Mouse (Mus musculus) gastrocnemius, postnatal 4 days (tissue): Measurements from ENCODE around the gene Babam1. TPM values are rescaled to one million over a fixed set of nuclear protein-coding genes. Genes with fewer than 3 reads are reported as not detected.

Experiments
- DNase-seq, 2 experiments: peaks; one replicate each; pipeline ENCODE4 v3.0.0; 2021 to 2022; ENCODE audit warnings: low spot score in 2 of 2, mixed read lengths in 2 of 2
- total RNA-seq, 2 experiments: library from RNA; stranded (reverse); gene quantifications; 2 replicates each; pipeline ENCODE4 v1.2.3; 2021

Babam1 gene
- total RNA-seq, 2 experiments from 2014 or later, result 64.4 to 77.9 TPM

DNA sequence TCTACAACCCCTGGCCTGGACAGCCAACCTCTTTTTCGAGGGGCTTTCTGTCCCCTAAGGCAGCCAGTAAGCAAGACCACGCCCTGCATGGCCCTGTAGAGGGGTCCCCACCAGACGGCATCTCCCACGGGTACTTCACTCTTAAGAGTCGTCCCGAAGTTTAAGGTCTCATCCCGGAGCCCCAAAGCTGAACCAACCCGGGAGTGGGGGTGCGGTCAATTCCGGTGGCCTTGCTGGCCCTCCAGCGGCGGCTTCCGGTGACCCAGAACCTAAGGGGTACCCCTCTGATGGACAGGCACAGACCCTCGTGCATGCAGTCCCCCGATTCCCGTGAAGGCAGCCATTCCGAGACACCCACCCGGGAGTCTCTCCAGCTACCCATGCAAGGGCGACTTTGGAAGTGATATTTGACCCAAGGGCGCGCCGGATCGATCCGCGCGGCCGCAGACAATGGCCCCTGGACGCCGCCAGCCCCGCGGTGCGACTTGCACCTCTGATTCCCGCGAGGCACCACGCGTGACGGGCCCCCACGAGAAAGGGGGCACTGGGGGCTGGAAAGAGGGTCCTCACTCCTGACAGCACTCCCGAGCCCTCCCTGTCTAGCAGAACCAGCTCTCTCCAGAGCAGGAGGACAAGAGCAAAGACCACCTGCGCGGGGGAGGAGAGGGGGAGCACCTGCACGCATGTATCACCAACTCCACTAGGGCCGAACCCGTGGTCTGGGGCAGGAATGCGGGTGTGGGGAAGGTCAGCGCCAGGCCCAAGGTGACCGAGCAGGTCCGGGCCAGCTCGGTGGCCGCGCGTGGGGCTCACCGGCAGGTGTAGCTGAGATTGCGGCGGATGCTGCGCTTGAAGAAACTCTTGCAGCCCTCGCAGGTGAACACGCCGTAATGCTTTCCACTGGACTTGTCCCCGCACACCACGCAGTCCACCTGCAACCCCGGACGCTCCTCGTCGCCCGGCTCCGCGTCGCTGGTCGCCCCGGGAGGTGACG is 16.2 kb upstream of the Babam1 start:
- no peak for DNase-seq

GRCm38 (mm10) chr8:71381421-71381970 is 15.2 kb upstream of the Babam1 start, which contains the start of gene Nr2f6:
Nr2f6 (minus strand) TSS chr8:71381960.
- DNase-seq, result peak in 1 of 2 experiments; percentile 80

- peak; percentile 85 to 90 for DNase-seq
These were observed 14.4 kb upstream of the Babam1 start for GRCm38 (mm10) chr8:71381971-71382961.

DNA sequence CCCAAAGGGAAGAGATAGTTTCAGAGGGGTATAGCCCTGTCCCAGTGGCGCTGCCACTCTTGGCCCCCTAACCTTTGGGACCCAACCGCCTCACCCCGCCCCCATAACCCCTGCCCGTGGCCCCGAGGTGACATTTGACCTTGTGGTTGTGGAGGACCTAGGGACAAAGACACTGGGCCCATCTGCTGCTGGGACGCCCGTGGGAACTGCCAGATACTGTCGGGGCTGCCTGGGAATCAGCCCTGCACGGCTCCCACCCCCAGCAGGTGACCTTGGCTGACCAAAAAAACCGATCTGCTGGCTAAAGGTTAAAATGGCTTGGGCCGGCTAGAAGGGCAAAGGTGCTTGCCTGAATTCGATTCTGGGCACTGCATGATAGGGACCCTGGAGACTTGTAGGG is 13.3 kb upstream of the Babam1 start:
- no peak for DNase-seq

- no peak for DNase-seq
These were observed 12.8 kb upstream of the Babam1 start for GRCm38 (mm10) chr8:71383860-71384259.

DNA sequence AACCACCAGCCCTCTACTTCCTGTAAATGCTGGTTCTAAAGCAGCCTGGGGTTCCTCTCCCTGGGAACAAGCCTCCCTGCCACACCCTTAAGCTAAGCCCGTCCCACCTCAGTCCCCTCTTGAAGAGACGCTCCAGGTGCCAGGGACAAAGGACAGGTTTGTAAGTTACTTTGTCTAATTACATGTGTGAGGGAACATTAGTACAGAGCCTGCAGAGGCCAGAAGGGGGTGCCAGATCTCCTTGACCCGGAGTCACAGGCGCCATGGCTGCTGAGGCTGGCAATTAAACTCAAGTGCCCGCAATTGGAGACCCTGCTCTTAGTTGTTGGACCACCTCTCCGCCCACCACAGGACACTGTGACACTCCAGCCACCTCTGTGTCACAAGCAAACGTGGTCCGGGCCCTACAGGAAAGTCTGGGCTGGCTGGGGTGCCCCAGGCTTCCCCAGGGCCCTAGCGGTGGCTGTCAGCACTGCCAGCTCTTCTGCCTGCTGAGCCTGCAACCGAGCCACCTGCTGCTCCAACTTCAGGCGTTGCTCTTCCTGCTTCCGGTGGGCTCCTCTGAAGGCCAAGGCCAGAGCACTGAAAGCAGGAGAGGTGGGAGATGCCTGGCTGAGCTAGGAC is 11.3 kb upstream of the Babam1 start:
- no peak for DNase-seq

DNA sequence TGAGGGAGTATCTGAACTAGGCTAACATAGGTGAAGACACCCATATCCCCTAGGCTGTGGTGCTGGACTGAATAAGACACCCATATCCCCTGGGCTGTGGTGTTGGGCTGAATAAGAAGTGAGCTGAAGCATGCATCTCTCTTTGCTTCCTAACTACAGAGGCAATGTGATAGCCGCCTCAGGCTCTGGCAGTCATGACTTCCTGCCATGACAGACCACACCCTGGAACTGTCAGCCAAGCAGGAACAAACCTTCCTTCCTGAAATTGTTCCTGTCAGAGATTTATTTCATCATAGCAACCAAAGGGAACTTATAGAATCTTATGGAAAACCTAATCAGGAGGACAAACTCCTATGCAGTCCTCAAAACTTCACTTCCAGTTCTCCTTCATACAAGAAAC is 8.4 kb upstream of the Babam1 start:
- DNase-seq, result no peak

DNA sequence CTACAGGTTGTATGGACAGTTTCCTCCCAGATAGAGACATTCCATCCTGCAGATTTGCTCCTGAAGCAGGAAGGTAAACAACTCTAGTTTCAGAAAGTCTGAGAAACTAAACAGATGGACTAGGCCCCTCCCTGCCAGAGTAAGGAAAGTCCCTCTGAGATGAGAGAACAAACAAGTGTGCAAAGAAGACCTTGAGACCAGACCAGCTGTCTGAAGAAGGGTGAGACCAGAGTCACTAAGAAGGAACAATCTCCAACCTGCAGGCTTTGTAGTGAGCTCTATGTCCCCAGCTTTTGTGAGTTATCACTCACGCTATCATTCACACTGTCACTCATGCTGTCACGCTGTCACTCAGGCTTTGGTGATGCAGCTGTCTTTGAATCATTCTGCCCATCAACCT is 5.0 kb upstream of the Babam1 start:
- DNase-seq, result no peak

DNA sequence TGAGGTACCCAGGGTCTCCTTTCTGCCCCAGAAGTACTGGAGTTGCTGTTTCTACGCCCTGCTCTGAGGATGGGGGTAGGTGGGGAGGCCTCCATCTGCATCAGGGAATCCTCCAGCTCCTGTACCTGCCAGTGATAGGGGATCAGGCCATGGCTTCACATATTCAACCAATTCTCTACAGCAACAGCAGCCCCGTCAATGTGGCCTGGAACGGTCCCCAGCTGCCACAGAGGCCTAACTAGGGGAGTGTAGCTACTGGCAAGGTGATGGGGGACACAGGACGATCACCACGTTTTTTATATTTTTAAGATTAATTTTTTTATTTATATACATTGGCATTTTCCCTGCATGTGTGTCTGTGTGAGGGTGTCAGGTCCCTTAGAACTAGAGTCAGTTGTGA is 4.3 kb upstream of the Babam1 start:
- DNase-seq, result no peak

- no peak for DNase-seq
These were observed 3.8 kb upstream of the Babam1 start for GRCm38 (mm10) chr8:71392871-71393270.

DNA sequence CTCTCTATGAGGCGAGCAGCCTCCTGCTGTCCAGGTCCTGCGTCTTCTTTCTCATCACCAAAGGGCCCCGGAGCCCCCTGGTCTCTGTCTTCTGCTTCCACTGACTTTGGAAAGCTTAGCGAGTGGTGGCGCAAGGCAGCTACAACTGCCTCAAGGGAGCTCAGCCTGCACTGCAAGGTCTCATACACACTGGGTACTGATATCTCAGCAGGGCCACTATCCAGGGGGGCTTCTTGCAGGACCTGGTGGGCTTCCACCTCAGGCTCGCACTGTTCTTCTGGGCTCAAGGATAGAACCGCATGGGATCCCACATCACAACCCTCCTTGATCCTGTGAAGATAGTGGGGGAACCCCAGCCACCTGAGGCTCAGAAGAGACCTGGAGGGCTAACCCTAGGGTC is 2.2 kb upstream of the Babam1 start:
- DNase-seq, result peak in 1 of 2 experiments; percentile 15

DNA sequence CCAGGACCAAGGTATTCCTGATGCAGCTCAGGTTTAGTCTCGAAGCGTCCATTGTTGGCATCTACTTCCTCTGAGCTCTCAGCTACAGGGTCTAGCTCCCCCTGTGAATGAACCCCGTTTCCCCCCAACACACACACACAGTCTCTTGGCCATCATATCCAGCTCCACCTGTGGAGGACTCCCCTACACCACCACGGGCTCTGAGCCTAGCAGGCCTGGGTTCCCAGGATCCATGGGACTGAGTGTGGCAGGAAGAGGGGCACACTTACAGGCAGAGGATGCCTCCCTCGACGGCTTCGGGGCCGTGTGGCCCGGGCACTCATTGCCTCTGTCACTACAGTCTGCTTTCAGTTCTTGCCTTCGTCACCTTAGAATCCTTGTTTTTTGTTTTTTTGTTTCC is 1.6 kb upstream of the Babam1 start:
- DNase-seq, result peak in 1 of 2 experiments; percentile 16

DNA sequence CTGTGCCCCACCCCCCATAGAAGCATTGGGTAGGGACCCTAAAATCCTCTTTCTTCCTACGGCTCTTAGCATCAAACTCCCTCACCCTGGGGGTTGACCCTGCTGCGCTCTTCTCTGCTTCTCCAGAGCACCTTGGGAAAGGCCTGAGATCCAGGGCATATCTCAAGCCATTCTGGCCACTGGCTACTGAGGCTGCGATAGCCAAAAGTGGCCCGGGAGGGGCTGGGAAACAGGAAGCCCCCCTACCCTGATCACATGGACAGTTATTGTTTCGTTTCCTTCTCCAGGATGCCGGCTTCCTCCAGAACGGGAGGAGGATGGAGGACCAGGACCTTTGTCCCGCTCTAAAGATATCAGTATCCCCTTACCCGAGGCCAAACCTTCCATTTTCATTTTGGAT is 1.0 kb upstream of the Babam1 start, which contains the start of gene Ushbp1:
Gene Ushbp1, minus strand, starts transcription at position 174 of the 400 bp plus-strand sequence.
- peak; percentile 11 to 14 for DNase-seq

- peak in 1 of 2 experiments; percentile 8 for DNase-seq
These were observed 1.0 kb downstream of the Babam1 start for GRCm38 (mm10) chr8:71397701-71398100.

- no peak for DNase-seq
These were observed 4.2 kb downstream of the Babam1 start for GRCm38 (mm10) chr8:71400826-71401225.

DNA sequence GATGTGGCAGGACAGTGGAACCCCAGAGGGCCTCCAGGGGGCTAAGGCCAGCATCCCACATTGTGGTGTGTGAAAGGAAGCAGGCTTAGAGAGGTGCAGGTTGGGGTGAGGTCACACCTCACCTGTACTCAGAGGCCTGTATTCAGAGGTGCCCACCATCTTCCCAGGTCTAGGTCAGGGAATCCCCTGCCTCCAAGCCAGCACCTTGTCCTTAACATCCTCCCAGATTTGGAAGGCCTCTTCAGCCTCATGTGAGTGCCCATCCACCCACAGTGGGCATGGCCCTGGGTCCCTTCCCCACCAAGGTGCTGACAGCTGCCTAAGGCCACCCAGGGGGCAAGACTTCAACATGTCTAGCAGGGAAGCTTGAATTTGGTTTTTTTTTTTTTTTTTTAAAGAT is 4.8 kb downstream of the Babam1 start:
- DNase-seq, result no peak

DNA sequence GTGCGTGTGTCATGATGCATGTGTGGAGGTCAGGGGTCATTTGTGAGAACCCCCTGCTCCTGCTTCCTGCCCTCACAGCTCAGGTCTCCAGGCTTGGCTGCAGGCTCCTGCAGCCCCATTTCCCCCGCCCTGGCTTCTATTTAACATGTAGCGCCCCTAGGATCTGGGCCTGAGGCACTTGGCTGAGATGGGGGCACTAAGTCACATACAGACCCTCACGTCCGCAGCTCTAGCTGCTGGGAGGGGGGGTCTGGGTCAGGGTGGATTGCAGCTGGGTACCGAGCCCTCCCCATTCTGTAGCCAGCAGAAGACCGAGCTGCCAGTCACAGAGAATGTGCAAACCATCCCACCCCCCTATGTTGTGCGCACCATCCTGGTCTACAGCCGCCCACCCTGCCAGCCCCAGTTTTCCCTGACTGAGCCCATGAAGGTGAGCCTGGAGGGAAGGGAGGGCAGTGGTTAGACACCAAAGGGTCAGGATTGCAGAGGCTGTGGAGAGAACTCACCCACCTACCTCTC is 5.8 kb downstream of the Babam1 start:
- DNase-seq, result no peak

GRCm38 (mm10) chr8:71403107-71403885 is 6.6 kb downstream of the Babam1 start:
- DNase-seq, result no peak

DNA sequence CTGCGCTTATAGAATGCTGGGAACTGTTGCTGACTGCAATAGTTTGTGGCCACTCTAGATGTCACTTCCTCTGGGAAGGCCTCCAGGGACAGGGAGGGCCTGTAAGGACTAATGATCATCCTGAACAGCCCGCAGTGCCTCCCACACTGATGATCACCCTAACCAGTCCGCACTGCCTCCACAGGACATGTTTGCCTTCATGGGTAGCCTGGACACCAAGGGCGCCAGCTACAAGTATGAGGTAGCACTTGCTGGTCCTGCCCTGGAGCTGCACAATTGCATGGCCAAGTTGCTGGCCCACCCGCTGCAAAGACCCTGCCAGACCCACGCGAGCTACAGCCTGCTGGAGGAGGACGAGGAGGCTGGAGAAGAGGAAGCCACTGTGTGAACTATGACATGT is 7.3 kb downstream of the Babam1 start:
- DNase-seq, result no peak

GRCm38 (mm10) chr8:71404951-71405351 is 8.3 kb downstream of the Babam1 start:
- no peak for DNase-seq
